Mouse (Mus musculus) regulatory T cell (primary cell): ENCODE data around the gene Mms19.

Experiments used
- in situ Hi-C: fragments of 300-600 bp; cut with MboI, MseI; formaldehyde crosslinking; loops from one replicate; pipeline ENCODE4 v1.15.1; 2025; ENCODE audit warnings: high pct_unique_total_duplicates

Mms19 gene

GRCm38 (mm10) chr19:41998770-41999548, 18.0 kb upstream of the Mms19 start:
- in situ Hi-C loops, result no loop called here

DNA sequence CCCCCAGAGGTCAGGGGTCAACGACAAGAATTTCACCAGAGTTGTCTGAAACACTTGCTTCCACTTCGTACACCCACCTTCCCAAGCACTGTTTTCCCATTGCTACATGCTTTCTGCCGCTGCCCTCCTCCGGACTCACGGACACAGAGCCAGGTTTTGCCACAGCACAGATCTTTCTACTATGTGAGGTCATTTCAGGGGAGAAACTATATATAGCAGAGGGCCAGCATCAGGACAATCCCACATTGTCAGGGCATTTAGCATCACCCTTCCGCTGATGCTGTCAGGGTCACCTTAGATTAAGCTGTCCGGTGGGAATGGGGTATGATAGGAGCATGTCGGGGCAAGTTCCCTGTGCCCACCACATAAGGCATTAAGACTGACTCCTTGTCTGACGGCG, 16.1 kb upstream of the Mms19 start:
- in situ Hi-C loops, result no loop called here

GRCm38 (mm10) chr19:41995483-41995882, 14.5 kb upstream of the Mms19 start:
- in situ Hi-C loops, result no loop called here

DNA sequence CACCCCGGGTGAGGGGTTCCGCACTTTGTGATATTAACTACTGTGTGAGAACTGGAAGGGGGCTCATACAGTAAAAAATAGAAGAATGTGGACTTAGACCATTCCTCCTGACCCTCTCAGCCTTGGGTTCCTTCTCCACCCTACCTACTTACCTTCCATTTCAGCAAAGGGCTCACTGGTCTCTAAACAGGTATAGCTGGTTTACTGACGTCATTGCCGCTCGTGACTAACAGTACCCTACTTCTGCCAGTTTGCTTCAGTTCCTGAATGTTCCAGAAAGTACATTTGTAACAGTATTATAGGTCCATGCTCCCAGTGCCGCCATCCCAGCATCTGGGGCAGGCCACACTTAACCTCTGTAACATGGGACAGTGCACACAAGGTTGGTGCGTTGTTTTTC, 13.1 kb upstream of the Mms19 start:
- in situ Hi-C loops, result no loop called here

- in situ Hi-C loops, result no loop called here
These were observed 12.5 kb upstream of the Mms19 start for GRCm38 (mm10) chr19:41993484-41993883.

GRCm38 (mm10) chr19:41992971-41993370, 12.0 kb upstream of the Mms19 start:
- in situ Hi-C loops, result no loop called here

DNA sequence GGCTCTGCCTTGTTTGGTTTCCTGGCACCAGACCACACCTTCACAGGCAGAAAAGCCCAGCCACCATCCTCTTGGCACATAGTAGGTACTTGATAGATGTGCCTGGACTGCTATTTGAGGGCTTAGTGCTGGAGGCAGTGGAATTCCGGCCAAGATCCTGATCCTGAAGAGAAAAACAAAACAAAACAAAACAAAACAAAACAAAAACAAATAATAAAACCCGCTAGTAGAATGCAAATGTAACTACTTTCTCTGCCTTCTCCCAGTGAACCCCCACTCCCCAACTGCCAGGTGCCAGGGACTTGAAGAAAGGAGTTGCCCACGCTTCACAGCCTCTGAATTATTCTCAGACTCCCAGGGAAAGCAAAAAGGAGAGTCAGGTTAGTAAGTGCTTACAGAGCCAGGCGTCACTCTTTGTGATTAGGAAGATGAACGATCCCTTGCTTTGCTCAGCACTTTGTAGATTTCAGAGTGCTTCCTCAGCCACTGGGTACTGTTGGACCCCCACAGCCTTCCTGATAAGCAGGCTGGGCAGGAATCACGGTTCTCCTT, 11.0 kb upstream of the Mms19 start:
- in situ Hi-C loops, result no loop called here

- in situ Hi-C loops, result no loop called here
These were observed 8.9 kb upstream of the Mms19 start for GRCm38 (mm10) chr19:41989810-41990209.

DNA sequence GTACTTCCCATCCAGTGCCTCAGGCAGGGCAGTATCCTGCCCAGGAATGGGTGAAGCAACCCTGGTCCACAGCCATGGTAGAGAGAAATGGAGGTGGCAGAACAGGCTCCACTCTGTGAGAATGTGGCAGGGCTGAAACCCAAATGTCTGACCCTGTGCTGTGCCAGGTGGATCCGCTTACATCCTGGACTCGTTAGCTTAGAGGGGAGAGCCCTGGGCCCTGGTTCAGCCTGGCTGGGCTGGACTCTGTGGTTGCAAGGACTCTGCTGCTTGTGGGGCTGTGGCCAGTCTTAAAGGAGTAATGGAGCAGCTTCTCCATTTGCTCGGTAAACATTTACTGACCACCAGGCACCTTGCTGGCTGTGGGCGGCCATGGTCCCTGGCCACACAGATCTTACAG, 6.2 kb upstream of the Mms19 start:
- in situ Hi-C loops, result no loop called here

GRCm38 (mm10) chr19:41985994-41986393, 5.0 kb upstream of the Mms19 start:
- in situ Hi-C loops, result no loop called here

- in situ Hi-C loops, result no loop called here
These were observed 1.8 kb upstream of the Mms19 start for GRCm38 (mm10) chr19:41982791-41983150.

DNA sequence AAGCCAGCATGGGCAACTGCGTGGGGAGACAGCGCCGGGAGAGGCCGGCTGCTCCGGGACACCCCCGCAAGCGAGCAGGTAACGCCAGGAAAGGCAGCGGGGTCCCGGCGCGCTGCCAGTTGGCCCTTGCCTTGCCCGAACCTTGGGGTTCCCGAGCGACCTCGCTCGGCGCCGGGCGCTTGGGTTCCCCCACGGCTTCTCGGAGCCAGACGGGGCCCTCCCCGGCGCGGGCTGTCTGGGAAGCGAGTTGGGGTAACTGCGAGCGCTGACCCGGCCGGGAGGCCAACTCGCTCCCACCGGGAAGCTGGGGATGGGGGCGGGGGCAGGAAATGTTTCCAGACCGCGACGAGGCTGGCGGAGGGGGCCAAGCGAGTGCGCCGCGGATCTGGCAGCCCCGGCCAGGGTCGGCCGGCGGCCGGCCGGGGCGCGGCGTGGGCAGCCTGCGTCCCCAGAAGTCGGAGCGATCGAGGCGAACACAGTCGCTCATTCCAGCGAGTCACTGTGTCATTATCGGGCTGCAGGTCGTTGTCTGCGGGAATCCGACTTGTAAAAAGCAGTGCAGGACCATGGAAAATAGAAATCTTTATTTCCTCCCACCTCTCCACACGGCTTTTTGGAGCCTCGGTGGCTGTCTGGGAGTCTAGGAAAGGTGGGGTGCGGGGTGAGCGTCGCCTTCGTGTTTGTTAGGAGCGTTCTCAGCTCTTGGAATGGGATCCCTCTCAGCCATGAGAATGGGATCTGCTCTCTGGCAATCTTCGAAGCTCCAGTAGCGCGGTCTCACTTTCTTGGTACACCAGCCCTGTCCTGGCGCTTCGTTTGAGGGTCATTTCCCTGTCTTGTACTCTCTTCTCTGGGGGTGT, 1.2 kb upstream of the Mms19 start:
- in situ Hi-C loops, result no loop called here

DNA sequence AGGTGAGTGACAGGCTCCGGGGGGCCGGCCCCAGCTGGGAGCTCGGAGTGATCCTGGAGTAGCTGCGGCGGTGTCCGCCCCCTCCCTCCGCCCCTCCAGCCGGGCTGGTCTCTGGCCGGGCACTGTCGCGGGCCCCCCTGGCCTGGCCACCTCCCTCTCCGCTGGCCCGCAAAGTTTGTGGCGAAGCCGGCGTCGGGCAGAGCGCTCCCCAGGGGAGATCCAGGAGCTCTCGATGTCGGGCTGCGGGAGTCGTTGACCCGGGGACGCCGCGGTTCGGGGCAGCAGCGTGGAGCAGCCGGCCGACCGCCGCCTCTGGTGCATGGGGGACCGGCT, 604 bp upstream of the Mms19 start, which contains the start of gene Ubtd1:
TSS of gene Ubtd1 (plus strand) at position 169 of the 333 bp plus-strand sequence.
- in situ Hi-C loops, result no loop called here

DNA sequence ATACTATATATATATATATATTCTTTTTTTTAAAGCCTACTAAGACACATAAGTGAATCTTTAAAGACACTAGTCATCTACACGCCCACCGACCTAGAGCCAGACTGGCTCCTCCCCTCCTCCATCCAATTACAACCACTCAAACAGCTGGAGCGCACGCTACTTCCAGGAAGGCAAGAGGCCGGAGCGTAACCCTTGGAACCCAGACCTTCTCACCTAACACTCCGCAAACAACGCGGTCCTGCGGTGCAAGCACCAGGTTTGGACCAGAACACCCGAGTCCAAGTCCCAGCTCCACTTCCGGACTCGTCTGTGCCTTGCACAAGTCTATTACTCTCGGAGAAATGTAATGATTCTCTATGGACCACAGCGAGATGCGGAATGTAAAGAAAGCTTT, 537 bp downstream of the Mms19 start:
- in situ Hi-C loops, result no loop called here

GRCm38 (mm10) chr19:41973891-41974794, 6.8 kb downstream of the Mms19 start:
- in situ Hi-C loops, result no loop called here

GRCm38 (mm10) chr19:41969618-41970017, 11.3 kb downstream of the Mms19 start:
- in situ Hi-C loops, result loop anchor here (5.0 kb wide), 1 partner anchor 52 kb away; no protein-coding TSS in a partner anchor

GRCm38 (mm10) chr19:41953574-41953973, 27.4 kb downstream of the Mms19 start:
- in situ Hi-C loops, result no loop called here

DNA sequence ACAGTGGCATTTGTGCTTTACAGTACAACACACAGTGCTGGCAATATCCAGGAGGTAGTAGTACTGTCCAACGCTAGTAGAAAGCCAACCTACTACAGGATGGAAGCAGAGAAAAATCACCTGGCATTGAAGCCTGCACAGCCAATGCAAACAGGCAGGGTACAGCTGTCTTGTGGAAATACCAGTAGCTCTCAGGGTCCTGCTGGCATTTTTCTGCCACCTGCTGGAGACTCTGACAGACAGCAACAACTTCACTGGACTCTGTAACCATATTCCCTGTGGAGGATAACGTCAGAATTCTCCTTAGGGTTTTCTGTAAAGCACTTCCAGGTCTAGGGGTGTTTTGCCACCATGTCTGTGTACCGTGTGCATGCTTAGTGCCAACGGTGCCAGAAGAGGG, 28.7 kb downstream of the Mms19 start:
- in situ Hi-C loops, result no loop called here

DNA sequence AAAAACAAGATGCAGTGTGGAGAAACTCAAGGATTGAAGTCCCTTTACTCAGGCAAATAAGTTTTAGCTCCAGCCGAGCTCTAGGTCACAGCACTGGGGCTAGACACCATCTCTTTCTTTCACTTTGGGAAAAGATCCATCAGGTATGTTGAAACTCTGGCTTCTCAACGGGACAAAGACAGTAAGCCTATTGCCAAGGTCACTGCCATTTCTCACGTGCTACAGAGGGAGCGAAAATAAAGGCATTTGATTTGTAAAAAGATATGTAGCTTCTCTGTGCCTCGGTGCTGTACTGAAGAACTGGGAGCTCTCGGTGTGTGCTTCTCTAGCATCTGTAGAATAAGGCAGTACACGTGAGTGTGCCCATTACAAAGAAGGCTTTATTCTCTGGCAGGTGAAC, 37.1 kb downstream of the Mms19 start:
- in situ Hi-C loops, result no loop called here

GRCm38 (mm10) chr19:41938539-41938938, 42.4 kb downstream of the Mms19 start:
- in situ Hi-C loops, result no loop called here

DNA sequence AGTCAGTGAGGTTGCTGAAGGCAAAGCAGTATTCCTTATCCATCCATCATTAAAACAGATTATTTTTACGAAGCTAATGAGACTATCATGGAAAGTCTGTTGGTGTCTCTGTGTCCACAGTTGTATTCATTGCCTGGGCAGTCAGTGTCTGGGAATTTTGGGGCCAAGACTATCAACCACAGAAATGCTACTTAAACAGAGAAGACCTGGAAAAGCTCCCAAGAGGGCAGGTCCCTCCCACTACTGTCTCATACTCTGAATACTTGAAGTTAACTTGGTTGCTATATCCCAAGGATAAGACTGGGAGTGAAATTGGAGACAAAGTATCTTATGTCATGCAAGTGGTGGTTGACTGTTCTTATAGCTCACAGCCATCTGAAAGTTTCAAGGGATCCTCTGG, 45.0 kb downstream of the Mms19 start:
- in situ Hi-C loops, result no loop called here

DNA sequence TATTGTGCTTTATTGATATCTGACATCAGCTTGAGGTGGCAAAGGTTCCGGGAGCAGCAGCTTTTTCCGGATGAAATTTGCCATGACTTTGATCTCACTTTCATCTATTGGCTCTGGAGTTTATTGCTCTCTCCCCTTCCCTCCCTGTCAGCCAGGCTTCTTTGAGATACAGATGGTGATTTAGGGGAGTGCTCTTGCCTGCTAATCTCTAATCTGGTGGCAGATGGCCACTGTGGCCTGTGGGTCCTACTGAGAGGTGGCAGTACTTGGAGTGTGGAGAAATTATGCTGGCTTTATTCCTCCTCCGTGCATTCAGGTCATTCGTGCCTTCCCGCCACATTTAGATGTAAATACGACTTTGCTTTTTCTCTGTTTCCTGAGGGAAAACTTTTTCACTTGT, 46.8 kb downstream of the Mms19 start:
- in situ Hi-C loops, result no loop called here
